Mouse (Mus musculus) lung, adult 2 months (tissue): Measurements from ENCODE around the gene Rhoq.

Experiments
- CTCF ChIP-seq: fragments of 200-500 bp; IDR thresholded peaks from 2 replicates; pipeline ENCODE4 v1.5.1; 2011; ENCODE audit warnings: mild to moderate bottlenecking, low read length, control low read depth; ENCODE audit not compliant: insufficient read depth
- POLR2A ChIP-seq: fragments of 200-500 bp; IDR thresholded peaks from 2 replicates; pipeline ENCODE4 v1.6.1; 2011; ENCODE audit warnings: low read depth, mild to moderate bottlenecking, control low read depth, low read length, borderline replicate concordance; ENCODE audit errors: extremely low read depth

GRCm38 (mm10) chr17:86988601-86989184 is 25.8 kb downstream of the Rhoq start:
- TF ChIP-seq CTCF, result no peak
- TF ChIP-seq POLR2A, result no peak
